Mouse (Mus musculus): Measurements from ENCODE around the gene 7530416G11Rik. TPM values are rescaled to one million over a fixed set of nuclear protein-coding genes. Genes with fewer than 3 reads are reported as not detected.

Gene 7530416G11Rik
- total and polyA plus RNA-seq, 2 experiments from 2014 or later: not detected

DNA sequence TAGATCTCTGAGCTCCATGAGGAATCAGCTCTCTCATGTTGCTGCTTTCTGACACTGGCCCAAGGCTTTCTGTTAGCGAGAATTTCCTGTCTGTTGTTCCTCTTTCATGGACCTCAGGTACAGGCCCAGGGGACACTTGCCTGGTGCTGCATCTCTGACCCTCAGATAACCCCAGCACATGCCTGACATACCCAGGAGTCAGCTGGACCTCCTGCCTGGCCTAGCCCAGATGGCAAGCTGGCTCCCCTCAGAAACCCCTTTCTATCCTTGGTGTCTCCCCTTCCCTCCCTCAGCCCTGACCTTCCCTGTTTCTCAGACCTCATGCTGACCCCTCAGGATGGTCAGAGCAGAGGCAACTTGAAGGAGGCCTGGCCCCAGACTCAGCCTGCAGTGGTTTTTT lies 3.7 kb upstream of the 7530416G11Rik start:
- no peak for TF ChIP-seq CTCF (IDR thresholded peaks at IDR 0.05; ENCODE audit: low read depth)
- no peak overlapping the region for H3K4me2 ChIP-seq (ENCODE audit: low read depth, low read length)
- H3K9ac ChIP-seq (replicated peaks; ENCODE audit: low read length): no peak overlapping the region
- H3K9me3 ChIP-seq (ENCODE audit: low read length): no peaks in the 10 kb centered on the region
- H3K36me3 ChIP-seq (ENCODE audit: insufficient read depth, low read length): no peaks in the 10 kb centered on the region
- H3K27ac ChIP-seq: no peak overlapping the region
- H3K27me3 ChIP-seq (ENCODE audit: insufficient read depth, low read length): no peaks in the 10 kb centered on the region
- no peak for DNase-seq (ENCODE audit: low spot score)
- H3K4me1 ChIP-seq (ENCODE audit: insufficient read depth, low read length): 0 out of 2 replicates have a peak, but pooled peaks cover 4% of the 10 kb centered on the region
- no peak overlapping the region for H3K4me3 ChIP-seq (ENCODE audit: low read length)
- ATAC-seq: no peak
- 76% methylated on average over 1 of the region's 1 CpGs for WGBS

DNA sequence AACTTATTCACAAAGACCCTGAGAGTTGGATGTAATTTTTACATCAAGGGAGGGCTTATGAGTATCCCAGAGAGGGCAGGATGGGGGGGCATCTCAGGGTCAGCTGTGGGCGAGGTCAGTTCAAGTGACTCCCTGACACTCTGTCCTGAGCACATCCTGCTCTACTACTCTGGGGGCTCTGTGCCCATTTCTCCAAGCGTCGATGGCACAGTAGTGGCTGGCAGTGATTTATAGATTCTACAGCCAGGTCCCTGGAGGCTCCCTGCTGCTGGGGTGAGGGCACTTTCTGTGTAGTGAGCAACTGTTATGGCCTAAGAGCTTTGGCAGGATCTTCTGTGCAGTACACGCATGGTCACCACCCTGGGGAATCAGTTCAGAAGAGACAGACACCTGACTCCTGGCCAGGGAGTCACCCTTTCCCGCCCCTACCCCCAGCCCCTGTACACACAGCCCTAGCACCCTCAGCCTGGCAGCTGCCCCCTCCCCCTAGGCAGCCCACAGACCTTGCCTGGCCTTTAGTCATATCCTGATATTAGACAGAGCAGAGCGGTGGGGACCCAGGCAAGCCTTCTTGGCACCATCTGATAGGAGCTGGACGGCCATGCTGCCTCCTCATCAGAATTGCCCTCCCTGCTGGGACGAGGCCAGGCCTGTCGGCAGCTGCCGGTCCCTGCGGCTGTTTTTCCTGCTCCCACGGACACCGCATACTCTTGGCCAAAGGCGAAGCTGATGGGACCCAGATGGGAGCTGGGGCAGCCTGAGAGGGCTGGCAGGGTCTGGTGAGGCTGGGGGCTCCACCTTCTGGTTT lies 2.3 kb upstream of the 7530416G11Rik start:
- DNase-seq (ENCODE audit: low spot score): peak; percentile 76
- Histone ChIP-seq H3K4me1 (ENCODE audit: insufficient read depth, low read length) (0 out of 2 replicates have a peak, but pooled peaks cover 4% of the 10 kb centered on the region), H3K4me3 (ENCODE audit: low read length) (no peak overlapping the region), H3K9me3 (ENCODE audit: low read length) (no peaks in the 10 kb centered on the region), H3K9ac (replicated peaks; ENCODE audit: low read length) (no peak overlapping the region), H3K27ac (peak overlapping the region; percentile 37; the same call in 1 of the 2 replicates), H3K27me3 (ENCODE audit: insufficient read depth, low read length) (no peaks in the 10 kb centered on the region), H3K36me3 (ENCODE audit: insufficient read depth, low read length) (no peaks in the 10 kb centered on the region), H3K4me2 (ENCODE audit: low read depth, low read length) (0 out of 2 replicates have a peak overlapping the region, but pooled peaks have one; percentile 8)
- peak; percentile 35 for TF ChIP-seq CTCF (IDR thresholded peaks at IDR 0.05; ENCODE audit: low read depth)
- whole genome bisulfite sequencing: 30% methylated on average over 14 of the region's 14 CpGs
- peak; percentile 55 for ATAC-seq

DNA sequence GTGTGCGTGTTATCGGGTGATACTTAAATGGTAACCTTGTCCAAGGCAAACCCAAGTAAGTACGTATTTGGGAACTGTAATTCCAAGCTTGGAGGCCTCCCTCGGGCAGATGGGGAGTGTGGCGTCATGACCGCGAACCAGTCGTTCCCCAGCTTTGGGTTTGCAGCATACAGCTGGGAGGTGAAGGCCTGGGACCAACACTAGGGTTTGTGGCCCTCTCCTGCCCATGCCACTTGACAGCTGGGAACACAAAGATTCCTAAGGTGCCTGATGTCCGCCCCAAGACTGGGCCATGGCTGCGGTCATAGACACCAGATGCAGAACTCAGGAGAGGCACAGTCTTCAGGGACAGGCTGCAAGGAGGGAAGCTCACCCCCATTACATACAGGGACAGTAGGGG lies 2.8 kb downstream of the 7530416G11Rik start:
- Histone ChIP-seq H3K4me2 (ENCODE audit: low read depth, low read length) (no peak overlapping the region), H3K4me3 (ENCODE audit: low read length) (no peak overlapping the region), H3K27me3 (ENCODE audit: insufficient read depth, low read length) (no peaks in the 10 kb centered on the region), H3K9me3 (ENCODE audit: low read length) (no peaks in the 10 kb centered on the region), H3K27ac (no peak overlapping the region), H3K9ac (replicated peaks; ENCODE audit: low read length) (no peak overlapping the region), H3K4me1 (ENCODE audit: insufficient read depth, low read length) (no peaks in the 10 kb centered on the region), H3K36me3 (ENCODE audit: insufficient read depth, low read length) (no peaks in the 10 kb centered on the region)
- ATAC-seq: no peak
- WGBS: 88% methylated on average over 10 of the region's 10 CpGs
- DNase-seq (ENCODE audit: low spot score): no peak
- TF ChIP-seq CTCF (IDR thresholded peaks at IDR 0.05; ENCODE audit: low read depth): no peak

DNA sequence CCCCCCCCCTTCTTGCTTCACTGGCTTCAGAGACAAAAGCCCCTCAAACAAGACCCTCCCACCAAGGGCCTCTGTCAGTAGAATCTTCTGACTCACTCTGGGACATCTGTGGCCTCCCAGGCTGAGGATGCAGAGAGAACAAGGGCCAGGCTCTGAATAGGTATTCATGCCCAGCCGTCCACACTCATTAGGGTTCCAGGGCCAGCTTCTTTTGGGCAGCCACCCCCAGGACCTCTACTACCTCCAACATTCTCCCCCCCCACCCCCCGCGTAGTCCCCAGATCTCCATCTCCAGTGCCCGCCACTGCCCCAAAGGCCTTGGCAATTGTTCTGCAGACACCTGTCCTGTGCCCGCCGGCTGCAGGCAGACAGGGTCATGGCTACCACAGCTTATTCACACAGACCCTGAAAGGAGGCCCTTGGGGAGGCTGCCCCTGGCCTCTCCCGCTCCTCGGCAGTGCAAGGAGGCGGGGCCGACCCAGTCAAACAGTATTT lies 5.0 kb downstream of the 7530416G11Rik start:
- Histone ChIP-seq H3K4me1 (ENCODE audit: insufficient read depth, low read length) (peaks cover 16% of the 10 kb centered on the region), H3K4me3 (ENCODE audit: low read length) (no peak overlapping the region), H3K4me2 (ENCODE audit: low read depth, low read length) (no peak overlapping the region), H3K9me3 (ENCODE audit: low read length) (no peaks in the 10 kb centered on the region), H3K36me3 (ENCODE audit: insufficient read depth, low read length) (no peaks in the 10 kb centered on the region), H3K27ac (peak overlapping the region; percentile 54; the same call in 1 of the 2 replicates), H3K27me3 (ENCODE audit: insufficient read depth, low read length) (no peaks in the 10 kb centered on the region), H3K9ac (replicated peaks; ENCODE audit: low read length) (no peak overlapping the region)
- DNase-seq (ENCODE audit: low spot score) (peak; percentile 43), ATAC-seq (peak; percentile 83)
- WGBS: 18% methylated on average over 10 of the region's 10 CpGs
- TF ChIP-seq CTCF (IDR thresholded peaks at IDR 0.05; ENCODE audit: low read depth): no peak

DNA sequence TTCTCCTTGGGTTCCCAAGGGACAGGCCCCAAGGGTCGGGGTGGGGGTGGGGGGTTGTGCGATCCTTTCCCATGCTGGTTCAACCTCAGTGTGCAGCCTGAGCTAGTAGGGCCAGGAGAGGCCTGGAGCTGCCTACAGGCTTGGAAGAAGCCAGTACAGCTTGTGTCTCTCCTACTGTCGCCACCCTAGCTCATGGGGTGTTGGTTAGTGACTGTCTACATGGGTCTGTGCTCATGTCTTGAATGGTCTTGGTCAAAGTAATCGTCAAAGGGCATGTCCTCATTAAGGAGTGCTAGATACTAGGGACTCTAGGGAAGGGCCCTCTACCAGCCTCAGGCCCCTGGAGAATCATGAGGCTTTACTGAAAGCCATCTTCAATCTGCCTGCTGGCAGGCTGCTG lies 5.5 kb downstream of the 7530416G11Rik start:
- Histone ChIP-seq H3K27ac (no peak overlapping the region), H3K4me1 (ENCODE audit: insufficient read depth, low read length) (peaks cover 16% of the 10 kb centered on the region), H3K27me3 (ENCODE audit: insufficient read depth, low read length) (no peaks in the 10 kb centered on the region), H3K9me3 (ENCODE audit: low read length) (no peaks in the 10 kb centered on the region), H3K36me3 (ENCODE audit: insufficient read depth, low read length) (no peaks in the 10 kb centered on the region), H3K4me3 (ENCODE audit: low read length) (no peak overlapping the region), H3K4me2 (ENCODE audit: low read depth, low read length) (no peak overlapping the region), H3K9ac (replicated peaks; ENCODE audit: low read length) (no peak overlapping the region)
- ATAC-seq (no peak), DNase-seq (ENCODE audit: low spot score) (no peak)
- 78% methylated on average over 4 of the region's 4 CpGs for WGBS
- no peak for TF ChIP-seq CTCF (IDR thresholded peaks at IDR 0.05; ENCODE audit: low read depth)

DNA sequence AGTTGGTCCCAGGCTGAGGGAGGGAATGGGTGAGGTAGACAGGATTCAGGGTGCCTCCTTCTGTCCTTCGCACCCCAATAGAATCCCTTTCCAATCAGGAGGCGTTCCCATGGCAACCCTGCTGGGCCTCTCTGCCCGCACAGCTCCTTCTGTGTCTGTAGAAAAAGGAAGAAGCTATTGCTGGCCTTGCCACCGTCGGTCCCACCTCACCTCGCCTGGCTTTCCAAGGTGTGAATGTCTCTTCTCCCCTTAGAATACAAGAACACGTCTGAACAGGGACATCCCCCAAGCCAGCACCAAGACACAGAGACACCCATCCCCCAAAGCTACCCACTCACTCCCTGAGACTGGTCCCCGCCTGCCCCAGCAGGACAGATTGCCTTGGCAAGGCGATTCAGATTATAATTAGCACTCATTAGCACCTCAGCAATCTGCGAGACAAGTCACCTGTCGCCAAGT lies 8.8 kb downstream of the 7530416G11Rik start:
- H3K4me2 ChIP-seq (ENCODE audit: low read depth, low read length): no peak overlapping the region; the same call in 1 of the 2 replicates
- no peak for TF ChIP-seq CTCF (IDR thresholded peaks at IDR 0.05; ENCODE audit: low read depth)
- ATAC-seq: 0 out of 2 replicates have a peak, but pooled peaks have one; percentile 57
- H3K4me1 ChIP-seq (ENCODE audit: insufficient read depth, low read length): peaks cover 16% of the 10 kb centered on the region
- H3K36me3 ChIP-seq (ENCODE audit: insufficient read depth, low read length): no peaks in the 10 kb centered on the region
- no peaks in the 10 kb centered on the region for H3K9me3 ChIP-seq (ENCODE audit: low read length)
- H3K27me3 ChIP-seq (ENCODE audit: insufficient read depth, low read length): no peaks in the 10 kb centered on the region
- no peak overlapping the region for H3K9ac ChIP-seq (replicated peaks; ENCODE audit: low read length)
- WGBS: 3% methylated on average over 11 of the region's 11 CpGs
- DNase-seq (ENCODE audit: low spot score): peak; percentile 68
- no peak overlapping the region for H3K4me3 ChIP-seq (ENCODE audit: low read length)
- peak overlapping the region; percentile 56; the same call in 1 of the 2 replicates for H3K27ac ChIP-seq
